In genomic region chr8:49321404-49321803, GRCm38 (mm10) we compare ENCODE assay signal across 25 mouse cellular contexts.
DNase-seq lines count a peak whose midpoint lies in the region; TF ChIP-seq lines count a peak whose summit lies in the region.
"Had no signal": no experiment of that assay in that cellular context is flagged by ENCODE, and none has a peak within 500 bp of the region (broad histone marks: within the 10 kb centered on the region; RNA-seq: fewer than 3 reads in every experiment).

No protein-coding gene starts in this region.

- no peak for TF ChIP-seq POLR2A in myocyte (IDR thresholded peaks at IDR 0.05; ENCODE audit: insufficient read length, low read depth)

- H3K36me3 ChIP-seq in myocyte (ENCODE audit: control insufficient read depth, insufficient read depth): no peaks in the 10 kb centered on the region
- H3K36me3 ChIP-seq: embryonic facial prominence, embryonic 13.5 days; embryonic facial prominence, embryonic 15.5 days; forebrain, embryonic 10.5 days; forebrain, embryonic 12.5 days; G1E had no signal

- H3K79me2 ChIP-seq in myocyte (ENCODE audit: control insufficient read depth, insufficient read depth): no peaks in the 10 kb centered on the region

- H3K4me2 ChIP-seq in myocyte (ENCODE audit: low read depth): no peak overlapping the region
- H3K4me2 ChIP-seq: embryonic facial prominence, embryonic 13.5 days; embryonic facial prominence, embryonic 15.5 days; forebrain, embryonic 12.5 days had no signal

- H3K4me3 ChIP-seq in myocyte: no peak overlapping the region
- H3K4me3 ChIP-seq: embryonic facial prominence, embryonic 13.5 days; embryonic facial prominence, embryonic 15.5 days; erythroblast, embryonic 14.5 days; forebrain, embryonic 10.5 days; forebrain, embryonic 12.5 days had no signal

- no peak overlapping the region for H3ac ChIP-seq in myocyte (ENCODE audit: control insufficient read depth, insufficient read length)

- DNase-seq in embryo, embryonic 10 days (ENCODE audit: low spot score): peak; percentile 8
- no peak for DNase-seq in embryo, embryonic 11 days
- DNase-seq in 3134 (ENCODE audit: extremely low read depth, insufficient read length, low spot score): peak; percentile 33
- DNase-seq in Muller cell, postnatal 12 days (ENCODE audit: inconsistent ontology term): peak; percentile 93
- DNase-seq in thymus, adult 18-20 months: no peak
- no peak for DNase-seq in left cerebral cortex, adult 18-20 months (ENCODE audit: low spot score in 2 of 2)
- DNase-seq: adrenal gland, adult 8-10 months; adrenal gland, postnatal 14 days; adrenal gland, postnatal 36 days; B cell, adult 2 months; cerebellum, adult 11 months; cerebellum, adult 18-20 months; cerebellum, adult 8-10 months; cerebellum, adult 9-11 months; cerebellum, postnatal 14 days; cerebellum, postnatal 36 days; forebrain, postnatal 0 days had no signal

- no peaks in the 10 kb centered on the region for H3K27me3 ChIP-seq in myocyte (ENCODE audit: control insufficient read depth, insufficient read depth, insufficient read length)
- H3K27me3 ChIP-seq: CH12.LX; embryonic facial prominence, embryonic 13.5 days; embryonic facial prominence, embryonic 15.5 days; forebrain, embryonic 12.5 days had no signal

TF ChIP-seq in myocyte, 11 proteins besides CTCF, POLR2A, EP300 and RAD21:
- TF ChIP-seq MYOD1 (IDR thresholded peaks at IDR 0.05; ENCODE audit: control insufficient read depth in 1 of 3, insufficient read length in 2 of 3, low read depth in 2 of 3): no peak
- TF ChIP-seq CEBPB (IDR thresholded peaks at IDR 0.05; ENCODE audit: insufficient read depth, poor library complexity, severe bottlenecking): peak; percentile 55; the same call in 1 of the 2 replicates

Comparison
In these comparisons a context has a peak if more than half of its experiments do, and no peak if none do; other contexts are left out.
1. DNase-seq: peak in embryo, embryonic 10 days (single experiment), 3134 (single experiment) and Muller cell, postnatal 12 days (single experiment); none in embryo, embryonic 11 days (single experiment), thymus, adult 18-20 months (0 of 2) and left cerebral cortex, adult 18-20 months (0 of 2).